ENCODE assay signal across 22 mouse cellular contexts in the genomic region with DNA sequence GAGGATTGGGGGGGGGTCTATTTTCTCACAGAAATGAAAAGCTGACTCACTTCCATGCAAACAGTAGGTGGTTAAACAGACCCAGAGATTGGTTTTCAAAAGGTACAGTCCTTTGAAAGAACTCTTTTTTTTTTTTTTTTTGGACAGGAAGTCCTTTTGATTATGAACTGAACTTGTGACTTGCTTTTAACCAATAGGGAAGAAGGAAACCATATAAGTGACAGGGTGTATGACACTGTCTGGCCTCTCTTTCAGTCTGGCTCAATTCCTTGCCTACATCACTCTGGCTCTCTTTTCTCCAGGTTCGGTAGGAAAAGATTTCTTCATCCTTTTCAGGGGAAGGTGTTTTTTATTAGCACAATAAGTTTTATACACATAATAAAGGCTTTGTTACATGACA. TPM values are rescaled to one million over a fixed set of nuclear protein-coding genes. Genes with fewer than 3 reads are reported as not detected.
DNase-seq lines count a peak whose midpoint lies in the region; ATAC-seq and TF ChIP-seq lines count a peak whose summit lies in the region.
"Had no signal": no experiment of that assay in that cellular context is flagged by ENCODE, and none has a peak within 500 bp of the region (broad histone marks: within the 10 kb centered on the region; RNA-seq: fewer than 3 reads in every experiment).

No protein-coding gene starts in this region.

- no peak for TF ChIP-seq RAD21 in MEL (IDR thresholded peaks at IDR 0.05; ENCODE audit: low read depth, low read length)

- no peak overlapping the region for H3K4me2 ChIP-seq in intestine, embryonic 14.5 days (ENCODE audit: low read length)
- no peak overlapping the region for H3K4me2 ChIP-seq in intestine, embryonic 15.5 days (replicated peaks)
- H3K4me2 ChIP-seq in midbrain, embryonic 15.5 days = no peak overlapping the region
- H3K4me2 ChIP-seq: forebrain, embryonic 13.5 days; heart, embryonic 11.5 days; hindbrain, embryonic 12.5 days had no signal

- no peaks in the 10 kb centered on the region for H3K9me3 ChIP-seq in intestine, embryonic 14.5 days (ENCODE audit: control insufficient read depth, low read length)
- no peaks in the 10 kb centered on the region for H3K9me3 ChIP-seq in intestine, embryonic 15.5 days
- H3K9me3 ChIP-seq in MEL (replicated peaks; ENCODE audit: insufficient read depth, low read length) = no peaks in the 10 kb centered on the region
- H3K9me3 ChIP-seq in midbrain, embryonic 15.5 days = no peaks in the 10 kb centered on the region
- H3K9me3 ChIP-seq: forebrain, embryonic 10.5 days; forebrain, embryonic 13.5 days; hindbrain, embryonic 12.5 days had no signal

- H3K36me3 ChIP-seq in intestine, embryonic 14.5 days (ENCODE audit: control insufficient read depth, insufficient read depth, low read length) = no peaks in the 10 kb centered on the region
- H3K36me3 ChIP-seq in intestine, embryonic 15.5 days = no peaks in the 10 kb centered on the region
- peaks cover 0 to 11% of the 10 kb centered on the region in 2 experiments; a peak in 2 of 4 replicates for H3K36me3 ChIP-seq in MEL (ENCODE audit: control insufficient read depth in 1 of 2, insufficient read depth in 2 of 2, low read length in 2 of 2)
- no peaks in the 10 kb centered on the region for H3K36me3 ChIP-seq in small intestine, adult 2 months (ENCODE audit: control insufficient read depth, insufficient read depth, low read length)
- no peaks in the 10 kb centered on the region for H3K36me3 ChIP-seq in midbrain, embryonic 15.5 days (replicated peaks)
- H3K36me3 ChIP-seq: forebrain, embryonic 10.5 days; G1E; hindbrain, embryonic 12.5 days had no signal

- no peak overlapping the region for H3K4me3 ChIP-seq in intestine, embryonic 14.5 days (ENCODE audit: low read depth, low read length)
- no peak overlapping the region for H3K4me3 ChIP-seq in intestine, embryonic 15.5 days (replicated peaks)
- no peak overlapping the region for H3K4me3 ChIP-seq in MEL (ENCODE audit: control insufficient read depth in 1 of 2, insufficient read depth in 1 of 2, low read depth in 2 of 2, low read length in 2 of 2)
- no peak overlapping the region for H3K4me3 ChIP-seq in small intestine, adult 2 months (ENCODE audit: low read depth, low read length)
- H3K4me3 ChIP-seq in midbrain, embryonic 15.5 days = no peak overlapping the region
- H3K4me3 ChIP-seq: forebrain, embryonic 10.5 days; forebrain, embryonic 13.5 days; hindbrain, embryonic 12.5 days had no signal

- peak; percentile 1 for DNase-seq in intestine, embryonic 14.5 days (ENCODE audit: low spot score)
- no peak for DNase-seq in MEL (ENCODE audit: low read depth, low spot score)
- DNase-seq in left cerebral cortex, adult 11 months (ENCODE audit: low spot score) = no peak
- DNase-seq: adrenal gland, adult 8-10 months; adrenal gland, postnatal 25 days; B cell, adult 2 months; cerebellum, adult 18-20 months; cerebellum, adult 9-10 months; cerebellum, postnatal 14 days; gastrocnemius, postnatal 10 days; gastrocnemius, postnatal 36 days; kidney, adult 11 months had no signal

- TF ChIP-seq EP300 in MEL (IDR thresholded peaks at IDR 0.05; ENCODE audit: low read depth in 1 of 2, low read length in 2 of 2) = no peak

- no peak for ATAC-seq in intestine, embryonic 14.5 days (replicated peaks; ENCODE audit: low FRiP score, low TSS enrichment, low read depth)
- ATAC-seq in intestine, embryonic 15.5 days = no peak
- no peak for ATAC-seq in midbrain, embryonic 15.5 days (replicated peaks)
- ATAC-seq: forebrain, embryonic 13.5 days; forebrain, embryonic 16.5 days; hindbrain, embryonic 16.5 days had no signal

- H3K9ac ChIP-seq in intestine, embryonic 14.5 days (ENCODE audit: low read length) = no peak overlapping the region
- no peak overlapping the region for H3K9ac ChIP-seq in intestine, embryonic 15.5 days
- H3K9ac ChIP-seq in MEL (ENCODE audit: control insufficient read depth, low read depth, low read length, poor library complexity, severe bottlenecking) = no peak overlapping the region
- no peak overlapping the region for H3K9ac ChIP-seq in midbrain, embryonic 15.5 days
- H3K9ac ChIP-seq: forebrain, embryonic 13.5 days; hindbrain, embryonic 12.5 days had no signal

- no peak overlapping the region for H3K27ac ChIP-seq in intestine, embryonic 14.5 days (ENCODE audit: low read depth)
- H3K27ac ChIP-seq in intestine, embryonic 15.5 days = no peak overlapping the region
- H3K27ac ChIP-seq in MEL (ENCODE audit: control insufficient read depth, low read depth, low read length) = no peak overlapping the region
- H3K27ac ChIP-seq in small intestine, adult 2 months (ENCODE audit: insufficient read depth, low read depth, low read length) = peak overlapping the region; percentile 92
- no peak overlapping the region for H3K27ac ChIP-seq in midbrain, embryonic 15.5 days
- H3K27ac ChIP-seq: forebrain, embryonic 10.5 days; forebrain, embryonic 13.5 days; hindbrain, embryonic 12.5 days had no signal

- no peak for TF ChIP-seq POLR2A in MEL (IDR thresholded peaks at IDR 0.05; ENCODE audit: control insufficient read depth in 1 of 2, insufficient read depth in 1 of 2, low read depth in 1 of 2, low read length in 2 of 2, poor library complexity in 1 of 2)
- no peak for TF ChIP-seq POLR2A in small intestine, adult 2 months (IDR thresholded peaks at IDR 0.05; ENCODE audit: low read depth, low read length)

- TF ChIP-seq CTCF in MEL (IDR thresholded peaks at IDR 0.05 in 2 of 3, conservative IDR thresholded peaks at IDR 0.05 in 1 of 3; ENCODE audit: control insufficient read depth in 1 of 3, insufficient read depth in 1 of 3, low read depth in 2 of 3, low read length in 3 of 3, poor library complexity in 1 of 3, severe bottlenecking in 1 of 3) = no peak
- no peak for TF ChIP-seq CTCF in small intestine, adult 2 months (IDR thresholded peaks at IDR 0.05; ENCODE audit: extremely low read depth, insufficient read length, insufficient replicate concordance, low read depth, low read length)

- no peaks in the 10 kb centered on the region; the same call in 1 of the 2 replicates for H3K4me1 ChIP-seq in intestine, embryonic 14.5 days (replicated peaks; ENCODE audit: control insufficient read depth, insufficient read depth, low read length)
- 0 out of 2 replicates have a peak, but pooled peaks cover 3% of the 10 kb centered on the region for H3K4me1 ChIP-seq in intestine, embryonic 15.5 days (replicated peaks)
- H3K4me1 ChIP-seq in MEL (ENCODE audit: control insufficient read depth in 1 of 2, insufficient read depth in 2 of 2, low read length in 2 of 2) = peaks cover 3 to 13% of the 10 kb centered on the region in 2 experiments; a peak in 3 of 4 replicates
- H3K4me1 ChIP-seq in small intestine, adult 2 months (ENCODE audit: control insufficient read depth, insufficient read depth, insufficient read length, low read length) = peaks cover 27% of the 10 kb centered on the region; the same call in 1 of the 2 replicates
- H3K4me1 ChIP-seq in midbrain, embryonic 15.5 days = no peaks in the 10 kb centered on the region
- H3K4me1 ChIP-seq: forebrain, embryonic 13.5 days; hindbrain, embryonic 12.5 days had no signal

- 73% methylated on average over 1 of the region's 1 CpGs for WGBS in intestine, embryonic 14.5 days
- 88% methylated on average over 1 of the region's 1 CpGs for WGBS in intestine, embryonic 15.5 days
- 73% methylated on average over 1 of the region's 1 CpGs for WGBS in small intestine, adult 2 months
- 90% methylated on average over 1 of the region's 1 CpGs for WGBS in midbrain, embryonic 15.5 days

- no peaks in the 10 kb centered on the region for H3K27me3 ChIP-seq in intestine, embryonic 14.5 days (replicated peaks; ENCODE audit: control insufficient read depth, insufficient read depth, low read length)
- no peaks in the 10 kb centered on the region for H3K27me3 ChIP-seq in intestine, embryonic 15.5 days (replicated peaks)
- H3K27me3 ChIP-seq in MEL (ENCODE audit: control insufficient read depth in 1 of 2, insufficient read depth in 2 of 2, low read length in 2 of 2) = no peaks in the 10 kb centered on the region
- no peaks in the 10 kb centered on the region for H3K27me3 ChIP-seq in small intestine, adult 2 months (ENCODE audit: control insufficient read depth, insufficient read depth, low read length)
- no peaks in the 10 kb centered on the region for H3K27me3 ChIP-seq in midbrain, embryonic 15.5 days (replicated peaks)
- H3K27me3 ChIP-seq: forebrain, embryonic 13.5 days; hindbrain, embryonic 12.5 days had no signal

- no peaks in the 10 kb centered on the region for H3K79me2 ChIP-seq in MEL (ENCODE audit: control insufficient read depth, insufficient read depth, low read length, poor library complexity)

TF ChIP-seq in MEL, 35 proteins besides CTCF, POLR2A, EP300 and RAD21 (continues in another document):
- TF ChIP-seq TCF12 (IDR thresholded peaks at IDR 0.05; ENCODE audit: low read depth, low read length) (no peak), MYC (IDR thresholded peaks at IDR 0.05; ENCODE audit: low read depth, low read length) (no peak), UBTF (IDR thresholded peaks at IDR 0.05; ENCODE audit: borderline replicate concordance, insufficient read depth, low read depth, low read length) (no peak), CHD2 (IDR thresholded peaks at IDR 0.05; ENCODE audit: low read length) (no peak), MAX (IDR thresholded peaks at IDR 0.05; ENCODE audit: low read length) (no peak), USF1 (IDR thresholded peaks at IDR 0.05; ENCODE audit: low read depth, low read length) (peak; percentile 62; the same call in 1 of the 2 replicates), GABPA (IDR thresholded peaks at IDR 0.05; ENCODE audit: low read depth, low read length) (no peak), POLR2AphosphoS5 (IDR thresholded peaks at IDR 0.05; ENCODE audit: borderline replicate concordance, low read depth, low read length) (no peak), SMC3 (IDR thresholded peaks at IDR 0.05; ENCODE audit: low read depth, low read length) (no peak), ZNF384 (IDR thresholded peaks at IDR 0.05; ENCODE audit: low read depth, low read length) (peak; percentile 48; the same call in 1 of the 2 replicates), SIN3A (IDR thresholded peaks at IDR 0.05; ENCODE audit: low read length) (no peak), USF2 (IDR thresholded peaks at IDR 0.05; ENCODE audit: borderline replicate concordance in 1 of 2, insufficient read depth in 1 of 2, low read depth in 1 of 2, low read length in 2 of 2) (no peak), JUND (IDR thresholded peaks at IDR 0.05; ENCODE audit: low read depth, low read length) (no peak), ZKSCAN1 (IDR thresholded peaks at IDR 0.05; ENCODE audit: low read depth, low read length) (no peak)

RNA-seq across cellular contexts. Expression of a gene that starts 36.5 kb away (rescaled TPM):
- 7.8 and 7.9 TPM in 2 replicates for polyA plus RNA-seq in intestine, embryonic 14.5 days (2014; fragmentation: Nextera tagmentation; extraction: Ambion mirVana)
- 8.1 and 8.5 TPM in 2 replicates for polyA plus RNA-seq in intestine, embryonic 15.5 days (2015; fragmentation: Nextera tagmentation; extraction: Ambion mirVana)
- total RNA-seq in MEL (2012; rRNA removed) = 17.7 and 19.0 TPM in 2 replicates
- 10 to 100 TPM in 1 of 2 experiments, not detected in 1; 15.7 TPM for polyA plus RNA-seq in MEL (2012; ENCODE audit: insufficient read depth in 1 of 2, insufficient read length in 2 of 2, low read depth in 1 of 2, low replicate concordance in 2 of 2, missing spikeins in 1 of 2)
- polyA plus RNA-seq in small intestine, adult 2 months (2012; rRNA removed) = 25.1 and 36.9 TPM in 2 replicates
- polyA plus RNA-seq in midbrain, embryonic 15.5 days (2015; fragmentation: Nextera tagmentation; extraction: Ambion mirVana) = 0.98 and 1.2 TPM in 2 replicates
